Mouse (Mus musculus): ENCODE data around the gene Pde4d.
A peak's percentile ranks its signal among the peaks of the same experiment; 100 is the strongest.

The Pde4d gene

GRCm38 (mm10) chr13:108449116-108450097 is at the start of gene Pde4d:
Gene Pde4d, plus strand, starts transcription at chr13:108449948.
- DNase-seq (ENCODE audit: low spot score) = peak; percentile 7

GRCm38 (mm10) chr13:108403197-108403596 is 46.6 kb upstream of the Pde4d start:
- DNase-seq (ENCODE audit: low spot score) = no peak

- DNase-seq (ENCODE audit: low spot score) = no peak
Observed at GRCm38 (mm10) chr13:108404372-108404771, 45.4 kb upstream of the Pde4d start.

GRCm38 (mm10) chr13:108415464-108415863 is 34.3 kb upstream of the Pde4d start:
- no peak for DNase-seq (ENCODE audit: low spot score)

- DNase-seq (ENCODE audit: low spot score) = no peak
Observed at GRCm38 (mm10) chr13:108418741-108419507, 30.8 kb upstream of the Pde4d start.

GRCm38 (mm10) chr13:108426322-108426721 is 23.4 kb upstream of the Pde4d start:
- no peak for DNase-seq (ENCODE audit: low spot score)

GRCm38 (mm10) chr13:108428809-108429208 is 20.9 kb upstream of the Pde4d start:
- DNase-seq (ENCODE audit: low spot score) = no peak

- DNase-seq (ENCODE audit: low spot score) = no peak
Observed at GRCm38 (mm10) chr13:108429623-108430022, 20.1 kb upstream of the Pde4d start.

GRCm38 (mm10) chr13:108431776-108432175 is 18.0 kb upstream of the Pde4d start:
- no peak for DNase-seq (ENCODE audit: low spot score)

- no peak for DNase-seq (ENCODE audit: low spot score)
Observed at GRCm38 (mm10) chr13:108435687-108436086, 14.1 kb upstream of the Pde4d start.

- DNase-seq (ENCODE audit: low spot score) = no peak
Observed at GRCm38 (mm10) chr13:108437424-108437823, 12.3 kb upstream of the Pde4d start.

GRCm38 (mm10) chr13:108439012-108439411 is 10.7 kb upstream of the Pde4d start:
- no peak for DNase-seq (ENCODE audit: low spot score)

- no peak for DNase-seq (ENCODE audit: low spot score)
Observed at GRCm38 (mm10) chr13:108448348-108448931, 1.3 kb upstream of the Pde4d start.

GRCm38 (mm10) chr13:108451122-108451521 is 1.4 kb downstream of the Pde4d start:
- DNase-seq (ENCODE audit: low spot score) = no peak

GRCm38 (mm10) chr13:108453064-108453919 is 3.5 kb downstream of the Pde4d start:
- no peak for DNase-seq (ENCODE audit: low spot score)

GRCm38 (mm10) chr13:108462518-108462917 is 12.8 kb downstream of the Pde4d start:
- DNase-seq (ENCODE audit: low spot score) = no peak

- no peak for DNase-seq (ENCODE audit: low spot score)
Observed at GRCm38 (mm10) chr13:108465755-108466154, 16.0 kb downstream of the Pde4d start.

- DNase-seq (ENCODE audit: low spot score) = no peak
Observed at GRCm38 (mm10) chr13:108467046-108467445, 17.3 kb downstream of the Pde4d start.

- no peak for DNase-seq (ENCODE audit: low spot score)
Observed at GRCm38 (mm10) chr13:108480451-108480850, 30.7 kb downstream of the Pde4d start.

GRCm38 (mm10) chr13:108485036-108485435 is 35.3 kb downstream of the Pde4d start:
- DNase-seq (ENCODE audit: low spot score) = no peak

- no peak for DNase-seq (ENCODE audit: low spot score)
Observed at GRCm38 (mm10) chr13:108487066-108487465, 37.3 kb downstream of the Pde4d start.

Data from left cerebral cortex, adult 11 months (tissue).